Mouse (Mus musculus) embryonic facial prominence, embryonic 12.5 days (tissue): ENCODE measurements around the gene Bloc1s5. TPM values are rescaled to one million over a fixed set of nuclear protein-coding genes. Genes with fewer than 3 reads are reported as not detected.
A peak's percentile ranks its signal among the peaks of the same experiment; 100 is the strongest.
"Not testable (repeated sequence)": the region's sequence is repeated elsewhere in the genome, so short reads cannot be mapped to it uniquely, and the experiment has no call there.

ENCODE experiments used
- ATAC-seq: fragments of 200-750 bp; cut with Nextera tagmentation; 2 replicates; pipeline ENCODE4 v1.8.0; 2017; ENCODE audit not compliant: insufficient number of reproducible peaks, insufficient read depth, low FRiP score, low TSS enrichment
- H3K27ac ChIP-seq: fragments of 300-500 bp; sonication (generic); 2 replicates; pipeline ENCODE4 v1.5.1; 2016; ENCODE audit warnings: mild to moderate bottlenecking
- H3K27me3 ChIP-seq: fragments of 300-500 bp; sonication (generic); 2 replicates; pipeline ENCODE4 v1.6.1; 2016; ENCODE audit warnings: mild to moderate bottlenecking, moderate library complexity
- H3K36me3 ChIP-seq: fragments of 300-500 bp; sonication (generic); 2 replicates; pipeline ENCODE4 v1.6.1; 2016; ENCODE audit warnings: mild to moderate bottlenecking
- H3K4me1 ChIP-seq: fragments of 300-500 bp; sonication (generic); 2 replicates; pipeline ENCODE4 v1.6.1; 2016
- H3K4me2 ChIP-seq: fragments of 300-500 bp; sonication (generic); replicated peaks from 2 replicates; pipeline ENCODE4 v1.6.1; 2016; ENCODE audit warnings: mild to moderate bottlenecking, moderate library complexity
- H3K4me3 ChIP-seq: fragments of 300-500 bp; sonication (generic); 2 replicates; pipeline ENCODE4 v1.5.1; 2016; ENCODE audit warnings: mild to moderate bottlenecking
- H3K9ac ChIP-seq: fragments of 300-500 bp; sonication (generic); 2 replicates; pipeline ENCODE4 v1.6.1; 2016; ENCODE audit warnings: mild to moderate bottlenecking, moderate library complexity
- H3K9me3 ChIP-seq: fragments of 300-500 bp; sonication (generic); 2 replicates; pipeline ENCODE4 v1.6.1; 2016; ENCODE audit warnings: mild to moderate bottlenecking, moderate library complexity
- WGBS: fragments of 180-500 bp; shearing (Covaris S2); methylation state at CpG from one replicate; pipeline ENCODE4 v1.1.7; 2016; 5-methylcytosine and 5-hydroxymethylcytosine counted together
- polyA plus RNA-seq: library from polyadenylated mRNA; unstranded; fragments of >200 nt; fragmentation: Nextera tagmentation; extraction: Ambion mirVana; gene quantifications from 2 replicates; pipeline ENCODE4 v1.2.1, GENCODE M21; 2016

The Bloc1s5 gene
- polyA plus RNA-seq, 1 experiment from 2014 or later = 23.7 TPM

DNA sequence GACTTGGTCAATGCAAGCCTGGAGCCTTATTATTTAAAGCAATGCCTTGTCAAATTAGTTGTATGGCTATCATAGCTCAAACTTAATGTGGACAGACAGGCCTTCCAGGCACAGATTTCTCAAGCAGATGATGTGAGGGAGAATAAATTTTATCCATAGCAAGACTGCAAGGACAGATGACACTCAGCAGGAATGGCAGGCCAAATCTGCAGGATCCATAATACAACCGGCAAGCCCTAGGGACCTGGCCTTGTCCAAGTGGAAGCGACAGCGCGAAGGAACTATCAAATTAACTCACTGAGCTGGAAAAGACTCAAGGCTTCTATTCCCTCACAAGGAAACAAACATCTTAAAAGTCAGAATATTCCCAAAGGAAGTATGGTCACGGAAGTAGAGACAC lies 6.1 kb upstream of the Bloc1s5 start:
- H3K4me1 ChIP-seq = no peaks in the 10 kb centered on the region
- no peak overlapping the region for H3K4me2 ChIP-seq
- ATAC-seq = no peak
- H3K9ac ChIP-seq = no peak overlapping the region
- H3K27ac ChIP-seq = no peak overlapping the region
- WGBS = 88% methylated on average over 5 of the region's 5 CpGs
- H3K4me3 ChIP-seq = no peak overlapping the region
- no peaks in the 10 kb centered on the region for H3K9me3 ChIP-seq
- H3K36me3 ChIP-seq = peaks cover 24% of the 10 kb centered on the region
- no peaks in the 10 kb centered on the region for H3K27me3 ChIP-seq

DNA sequence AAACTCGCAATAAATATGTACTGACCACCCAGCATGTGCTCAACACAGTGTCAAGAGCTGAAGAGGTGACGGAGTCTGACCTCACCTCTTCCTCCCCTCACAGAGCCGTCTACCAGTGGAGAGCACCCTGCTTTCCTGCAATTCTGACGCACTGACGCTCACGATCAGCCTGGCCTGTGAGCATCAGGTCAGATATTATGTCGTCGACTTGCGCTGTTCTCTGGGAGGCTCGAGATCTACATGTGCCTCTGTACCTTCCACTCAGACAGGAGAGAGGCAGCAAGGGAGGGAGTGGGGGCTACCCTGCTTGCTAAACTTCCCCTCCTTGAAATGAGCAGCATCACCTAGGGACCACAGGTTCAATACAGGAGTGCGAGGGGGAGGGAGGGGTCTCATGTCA lies 3.8 kb upstream of the Bloc1s5 start:
- H3K9ac ChIP-seq = no peak overlapping the region
- peaks cover 4% of the 10 kb centered on the region for H3K36me3 ChIP-seq
- 74% methylated on average over 11 of the region's 11 CpGs for WGBS
- no peak overlapping the region for H3K4me2 ChIP-seq
- H3K9me3 ChIP-seq = no peaks in the 10 kb centered on the region
- H3K4me1 ChIP-seq = peaks cover 5% of the 10 kb centered on the region; the same call in 1 of the 2 replicates
- H3K4me3 ChIP-seq = no peak overlapping the region
- ATAC-seq = no peak
- no peak overlapping the region for H3K27ac ChIP-seq
- no peaks in the 10 kb centered on the region for H3K27me3 ChIP-seq

- Histone ChIP-seq H3K4me1 (peaks cover 5% of the 10 kb centered on the region; the same call in 1 of the 2 replicates), H3K9ac (peak overlapping the region; percentile 64), H3K4me2 (peak overlapping the region; percentile 65), H3K27ac (peak overlapping the region; percentile 54; the same call in 1 of the 2 replicates), H3K36me3 (0 out of 2 replicates have a peak, but pooled peaks cover 7% of the 10 kb centered on the region), H3K9me3 (no peaks in the 10 kb centered on the region), H3K27me3 (no peaks in the 10 kb centered on the region), H3K4me3 (peak overlapping the region; percentile 66)
- ATAC-seq = peak; percentile 79
- under 1% methylated on average over 19 of the region's 19 CpGs for WGBS
Observed at GRCm38 (mm10) chr13:38634256-38634799, 581 bp downstream of the Bloc1s5 start.

DNA sequence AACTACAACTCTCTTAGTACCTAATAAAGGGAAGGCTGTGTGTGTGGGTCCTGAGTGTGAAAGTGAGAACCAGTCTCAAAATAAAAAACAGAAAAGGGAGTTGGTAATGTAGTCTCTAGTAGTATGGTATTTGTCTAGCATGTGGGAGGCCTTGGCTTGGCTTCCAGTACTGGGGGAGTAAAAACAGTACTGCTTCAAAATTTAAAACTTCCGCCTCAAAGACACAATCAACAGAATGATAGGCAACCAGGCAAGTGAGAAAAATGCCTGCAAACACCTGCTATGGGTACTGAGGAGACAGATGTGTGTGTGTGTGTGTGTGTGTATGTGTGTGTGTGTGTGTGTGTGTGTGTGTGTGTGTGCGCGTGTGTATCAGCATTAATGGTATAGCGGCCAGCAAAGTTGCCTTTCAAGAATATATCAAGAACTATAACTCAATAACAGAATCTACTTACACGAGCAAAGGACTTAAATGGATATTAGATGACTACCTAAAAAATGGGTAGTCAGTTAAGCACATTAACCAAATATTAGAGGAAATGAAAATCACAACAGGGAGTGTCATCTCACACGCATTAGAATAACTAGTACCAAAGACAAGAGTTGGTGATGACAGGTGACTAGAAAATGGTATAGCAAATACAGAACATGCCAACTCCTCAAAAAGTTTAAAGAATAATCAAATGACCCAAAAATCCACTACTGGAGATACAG lies 1.5 kb downstream of the Bloc1s5 start:
- H3K36me3 ChIP-seq = 0 out of 2 replicates have a peak, but pooled peaks cover 7% of the 10 kb centered on the region
- WGBS = 94% methylated on average over 6 of the region's 6 CpGs
- H3K9me3 ChIP-seq = no peaks in the 10 kb centered on the region
- no peaks in the 10 kb centered on the region for H3K27me3 ChIP-seq
- H3K27ac ChIP-seq = no peak overlapping the region
- H3K4me3 ChIP-seq = no peak overlapping the region
- no peak overlapping the region for H3K9ac ChIP-seq
- no peak for ATAC-seq
- H3K4me1 ChIP-seq = peaks cover 5% of the 10 kb centered on the region; the same call in 1 of the 2 replicates
- H3K4me2 ChIP-seq = peak overlapping the region; percentile 65; the same call in 1 of the 2 replicates

DNA sequence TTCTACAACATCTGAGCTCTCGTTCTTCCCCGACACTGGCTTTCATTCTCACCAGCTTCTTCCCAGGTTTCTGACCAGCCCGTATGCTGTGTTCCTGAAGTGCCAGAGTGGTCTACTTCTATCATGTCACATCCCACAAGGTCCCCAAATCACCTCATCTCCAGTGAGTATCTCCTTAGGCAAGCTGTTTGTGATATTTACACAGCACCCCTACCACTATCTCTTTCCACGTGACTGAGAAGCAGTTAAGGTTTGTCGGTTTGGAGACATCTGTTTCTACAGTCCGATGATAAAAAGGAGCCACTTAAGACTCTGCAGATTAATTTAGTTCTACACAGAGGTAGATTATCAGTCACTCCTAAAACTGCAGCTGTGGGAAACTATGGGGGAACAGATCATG lies 2.4 kb downstream of the Bloc1s5 start:
- H3K27me3 ChIP-seq = no peaks in the 10 kb centered on the region
- H3K27ac ChIP-seq = no peak overlapping the region
- H3K4me2 ChIP-seq = no peak overlapping the region
- peaks cover 5% of the 10 kb centered on the region; the same call in 1 of the 2 replicates for H3K4me1 ChIP-seq
- no peak overlapping the region for H3K4me3 ChIP-seq
- H3K9ac ChIP-seq = no peak overlapping the region
- no peaks in the 10 kb centered on the region for H3K9me3 ChIP-seq
- H3K36me3 ChIP-seq = 0 out of 2 replicates have a peak, but pooled peaks cover 7% of the 10 kb centered on the region
- no peak for ATAC-seq
- 88% methylated on average over 6 of the region's 6 CpGs for WGBS

DNA sequence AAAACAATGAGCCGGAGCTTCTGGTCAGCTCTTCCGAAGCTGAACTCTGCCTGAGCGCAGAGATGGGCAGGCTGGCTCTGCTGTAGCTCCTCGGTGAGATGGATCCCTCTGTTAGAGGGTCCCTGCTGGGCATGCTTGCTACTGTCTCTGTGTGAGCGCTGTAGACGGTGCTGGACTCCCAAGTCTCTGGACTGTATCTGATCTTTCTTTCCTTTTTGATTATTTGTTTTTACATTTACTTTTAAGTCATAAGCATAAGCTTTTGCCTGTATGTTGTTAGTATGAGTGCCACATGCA lies 8.7 kb downstream of the Bloc1s5 start:
- Histone ChIP-seq H3K36me3 (0 out of 2 replicates have a peak, but pooled peaks cover 7% of the 10 kb centered on the region), H3K27me3 (no peaks in the 10 kb centered on the region), H3K4me2 (no peak overlapping the region), H3K27ac (no peak overlapping the region), H3K4me1 (no peaks in the 10 kb centered on the region), H3K9ac (no peak overlapping the region), H3K4me3 (no peak overlapping the region), H3K9me3 (no peaks in the 10 kb centered on the region)
- no peak for ATAC-seq
- WGBS = 22% methylated on average over 6 of the region's 6 CpGs

- Histone ChIP-seq H3K4me2 (no peak overlapping the region), H3K4me3 (no peak overlapping the region), H3K36me3 (0 out of 2 replicates have a peak, but pooled peaks cover 7% of the 10 kb centered on the region), H3K9ac (no peak overlapping the region), H3K4me1 (no peaks in the 10 kb centered on the region), H3K27ac (no peak overlapping the region), H3K9me3 (no peaks in the 10 kb centered on the region), H3K27me3 (no peaks in the 10 kb centered on the region)
- no peak for ATAC-seq
- 23% methylated on average over 5 of the region's 5 CpGs for WGBS
Observed at GRCm38 (mm10) chr13:38625492-38626228, 9.2 kb downstream of the Bloc1s5 start.

GRCm38 (mm10) chr13:38624292-38624902 lies 10.5 kb downstream of the Bloc1s5 start:
- no peaks in the 10 kb centered on the region for H3K36me3 ChIP-seq
- no peaks in the 10 kb centered on the region for H3K9me3 ChIP-seq
- 88% methylated on average over 8 of the region's 8 CpGs for WGBS
- H3K4me3 ChIP-seq = no peak overlapping the region
- H3K4me1 ChIP-seq = no peaks in the 10 kb centered on the region
- no peak overlapping the region for H3K27ac ChIP-seq
- no peak overlapping the region for H3K9ac ChIP-seq
- no peak for ATAC-seq
- H3K4me2 ChIP-seq = no peak overlapping the region
- H3K27me3 ChIP-seq = no peaks in the 10 kb centered on the region

DNA sequence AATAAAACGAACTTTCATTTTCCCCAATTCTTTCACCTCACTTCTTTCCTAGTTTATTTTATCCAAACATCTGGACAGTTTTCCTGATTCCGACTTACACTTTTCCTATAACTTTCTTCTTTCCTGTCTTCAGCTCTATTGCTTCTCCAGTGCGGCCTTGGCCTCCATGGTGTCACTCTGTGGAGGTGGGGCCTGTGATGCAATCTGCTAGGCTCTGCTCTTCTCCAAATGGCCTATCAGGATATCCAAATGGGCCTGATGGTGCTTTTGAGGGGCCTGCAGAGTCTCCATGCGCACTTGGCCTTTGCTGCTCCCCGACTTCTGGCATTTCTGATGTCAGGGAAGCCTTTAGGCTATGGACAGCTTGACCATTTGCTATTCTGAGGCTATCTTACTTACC lies 11.6 kb downstream of the Bloc1s5 start:
- no peaks in the 10 kb centered on the region for H3K36me3 ChIP-seq
- no peaks in the 10 kb centered on the region for H3K9me3 ChIP-seq
- no peaks in the 10 kb centered on the region for H3K27me3 ChIP-seq
- 87% methylated on average over 5 of the region's 5 CpGs for WGBS
- H3K9ac ChIP-seq = no peak overlapping the region
- no peak overlapping the region for H3K27ac ChIP-seq
- no peak overlapping the region for H3K4me3 ChIP-seq
- no peak for ATAC-seq
- H3K4me2 ChIP-seq = no peak overlapping the region
- no peaks in the 10 kb centered on the region for H3K4me1 ChIP-seq

DNA sequence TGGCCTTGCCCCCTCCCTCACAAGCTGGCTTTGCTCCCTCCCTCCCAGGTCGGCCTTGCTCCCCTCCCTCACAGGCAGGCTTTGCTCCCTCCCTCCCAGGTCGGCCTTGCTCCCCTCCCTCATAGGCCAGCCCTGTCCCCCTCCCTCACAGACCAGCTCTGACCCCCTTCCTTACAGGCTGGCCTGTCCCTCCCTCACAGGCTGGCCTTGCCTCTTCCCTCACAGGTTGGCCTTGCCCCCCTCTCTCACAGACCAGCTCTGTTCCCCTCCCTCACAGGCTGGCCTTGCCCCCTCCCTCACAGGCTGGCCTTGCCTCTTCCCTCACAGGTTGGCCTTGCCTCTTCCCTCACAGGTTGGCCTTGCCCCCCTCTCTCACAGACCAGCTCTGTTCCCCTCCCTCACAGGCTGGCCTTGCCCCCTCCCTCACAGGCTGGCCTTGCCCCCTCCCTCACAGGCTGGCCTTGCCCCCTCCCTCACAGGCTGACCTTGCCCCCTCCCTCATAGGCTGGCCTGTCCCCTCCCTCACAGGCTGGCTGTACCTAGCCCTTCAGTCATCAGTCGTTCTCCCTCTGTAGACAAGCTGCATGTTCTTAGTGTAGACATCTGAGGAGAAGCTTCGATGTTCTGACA lies 16.8 kb downstream of the Bloc1s5 start:
- not testable (repeated sequence) for H3K4me1 ChIP-seq, H3K36me3 ChIP-seq, H3K9ac ChIP-seq, H3K4me2 ChIP-seq, H3K9me3 ChIP-seq, ATAC-seq, H3K4me3 ChIP-seq, H3K27ac ChIP-seq, H3K27me3 ChIP-seq
- whole genome bisulfite sequencing = 77% methylated on average over 3 of the region's 4 CpGs

GRCm38 (mm10) chr13:38616887-38617286 lies 18.0 kb downstream of the Bloc1s5 start:
- WGBS = 83% methylated on average over 4 of the region's 4 CpGs
- no peaks in the 10 kb centered on the region for H3K4me1 ChIP-seq
- H3K4me3 ChIP-seq = no peak overlapping the region
- ATAC-seq = no peak
- no peak overlapping the region for H3K9ac ChIP-seq
- H3K27me3 ChIP-seq = no peaks in the 10 kb centered on the region
- H3K9me3 ChIP-seq = no peaks in the 10 kb centered on the region
- no peak overlapping the region for H3K4me2 ChIP-seq
- H3K36me3 ChIP-seq = peaks cover 10% of the 10 kb centered on the region; the same call in 1 of the 2 replicates
- no peak overlapping the region for H3K27ac ChIP-seq
